Mouse (Mus musculus): ENCODE results near the gene Arnt.

- TF ChIP-seq POLR2A (IDR thresholded peaks at IDR 0.05; ENCODE audit: borderline replicate concordance, control insufficient read depth, low read depth, low read length) (no peak), CTCF (IDR thresholded peaks at IDR 0.05; ENCODE audit: control insufficient read depth, insufficient read depth, low read length) (no peak)
Observed at GRCm38 (mm10) chr3:95486421-95486820, 52.2 kb downstream of the Arnt start.

Data from bone marrow, adult 2 months (tissue).